Mouse (Mus musculus) spleen, adult 2 months (tissue): ENCODE results near the gene Smad9. TPM values are rescaled to one million over a fixed set of nuclear protein-coding genes. Genes with fewer than 3 reads are reported as not detected.

ENCODE experiments used
- DNase-seq, 2 experiments: peaks; one replicate each; pipeline versions ENCODE4 v3.0.0 to v3.0.0-alpha.2; 2012 to 2021; ENCODE audit warnings: low spot score in 2 of 2, low read depth in 1 of 2
- H3K27ac ChIP-seq: fragments of 200-500 bp; 2 replicates; pipeline ENCODE4 v1.5.1; 2012; ENCODE audit warnings: low read length, inconsistent platforms; ENCODE audit not compliant: insufficient read depth
- H3K27me3 ChIP-seq: fragments of 200-500 bp; 2 replicates; pipeline ENCODE4 v1.6.1; 2012; ENCODE audit warnings: mild to moderate bottlenecking, moderate library complexity, low read length, inconsistent platforms; ENCODE audit not compliant: control insufficient read depth, insufficient read depth
- H3K36me3 ChIP-seq: fragments of 200-500 bp; 2 replicates; pipeline ENCODE4 v1.6.1; 2012; ENCODE audit warnings: mild to moderate bottlenecking, low read length, inconsistent platforms; ENCODE audit not compliant: control insufficient read depth, insufficient read depth
- H3K4me1 ChIP-seq: fragments of 200-500 bp; 2 replicates; pipeline ENCODE4 v1.6.1; 2011; ENCODE audit warnings: inconsistent platforms; ENCODE audit not compliant: control insufficient read depth, insufficient read depth, insufficient read length
- H3K4me3 ChIP-seq: fragments of 200-500 bp; 2 replicates; pipeline ENCODE4 v1.5.1; 2011; ENCODE audit warnings: mild to moderate bottlenecking, inconsistent platforms; ENCODE audit not compliant: insufficient read depth, insufficient read length; ENCODE audit errors: extremely low read depth
- CTCF ChIP-seq: fragments of 200-500 bp; IDR thresholded peaks from 2 replicates; pipeline ENCODE4 v1.5.1; 2011; ENCODE audit warnings: mild to moderate bottlenecking, inconsistent platforms; ENCODE audit not compliant: insufficient read depth, insufficient read length, insufficient replicate concordance; ENCODE audit errors: extremely low read depth
- POLR2A ChIP-seq: fragments of 200-500 bp; IDR thresholded peaks from 2 replicates; pipeline ENCODE4 v1.6.1; 2011; ENCODE audit warnings: low read depth, low read length, inconsistent platforms
- WGBS: fragments of 180-500 bp; shearing (Covaris S2); methylation state at CpG from one replicate; pipeline ENCODE4 v1.1.7; 2018; 5-methylcytosine and 5-hydroxymethylcytosine counted together
- polyA plus RNA-seq: library from polyadenylated mRNA; depleted of rRNA; stranded (reverse); fragments of >200 nt; gene quantifications from 2 replicates; pipeline ENCODE4 v1.2.3, GENCODE M21; 2012; rRNA removed

Gene Smad9
- polyA plus RNA-seq: 0.23 and 0.28 TPM in 2 replicates

GRCm38 (mm10) chr3:54755145-54756041 lies at the start of gene Smad9:
Gene Smad9, plus strand, starts transcription at chr3:54755582.
- TF ChIP-seq CTCF (no peak), POLR2A (no peak)
- H3K27ac ChIP-seq: no peak within 1 kb of the TSS

GRCm38 (mm10) chr3:54708972-54709371 lies 46.4 kb upstream of the Smad9 start:
- peak; percentile 40 to 71 for DNase-seq
- peak overlapping the region; percentile 72 for H3K27ac ChIP-seq

More at GRCm38 (mm10) chr3:54755145-54756041, at the start of gene Smad9:
- H3K27me3 ChIP-seq: peaks cover 10% of the 10 kb centered on the region
- 2% methylated on average over 66 of the region's 66 CpGs for WGBS
- H3K4me1 ChIP-seq: no peaks in the 10 kb centered on the region; the same call in 1 of the 2 replicates
- no peak for DNase-seq
- peak within 1 kb of the TSS; percentile 28; the same call in 1 of the 2 replicates for H3K4me3 ChIP-seq
- H3K36me3 ChIP-seq: no peaks in the 10 kb centered on the region

GRCm38 (mm10) chr3:54714253-54714652 lies 41.1 kb upstream of the Smad9 start, which contains the start of gene Gm21958:
Gene Gm21958, minus strand, starts transcription at chr3:54714353.
- DNase-seq: no peak
- TF ChIP-seq CTCF (no peak), POLR2A (no peak)
- WGBS: 94% methylated on average over 6 of the region's 6 CpGs
- Histone ChIP-seq H3K36me3 (peaks cover 53% of the 10 kb centered on the region), H3K4me3 (no peak within 1 kb of the TSS), H3K27me3 (no peaks in the 10 kb centered on the region), H3K4me1 (no peaks in the 10 kb centered on the region), H3K27ac (no peak within 1 kb of the TSS)

More at GRCm38 (mm10) chr3:54708972-54709371, 46.4 kb upstream of the Smad9 start:
- Histone ChIP-seq H3K36me3 (peaks cover 39% of the 10 kb centered on the region), H3K27me3 (no peaks in the 10 kb centered on the region), H3K4me3 (no peak overlapping the region), H3K4me1 (no peaks in the 10 kb centered on the region)
- TF ChIP-seq POLR2A (no peak), CTCF (no peak)
- 30% methylated on average over 9 of the region's 9 CpGs for WGBS

- peaks cover 47% of the 10 kb centered on the region for H3K36me3 ChIP-seq
- no peaks in the 10 kb centered on the region for H3K4me1 ChIP-seq
- H3K27ac ChIP-seq: no peak overlapping the region
- no peak overlapping the region for H3K4me3 ChIP-seq
- TF ChIP-seq CTCF (no peak), POLR2A (no peak)
- H3K27me3 ChIP-seq: no peaks in the 10 kb centered on the region
- 89% methylated on average over 6 of the region's 6 CpGs for WGBS
- DNase-seq: no peak
Measured at GRCm38 (mm10) chr3:54715461-54715860, 39.9 kb upstream of the Smad9 start.

- DNase-seq: no peak
- no peak for TF ChIP-seq CTCF
- TF ChIP-seq POLR2A: no peak
- no peak overlapping the region for H3K4me3 ChIP-seq
- H3K36me3 ChIP-seq: peaks cover 43% of the 10 kb centered on the region
- H3K27me3 ChIP-seq: no peaks in the 10 kb centered on the region
- no peaks in the 10 kb centered on the region for H3K4me1 ChIP-seq
- H3K27ac ChIP-seq: no peak overlapping the region
- WGBS: 89% methylated on average over 6 of the region's 6 CpGs
Measured at GRCm38 (mm10) chr3:54717348-54717747, 38.0 kb upstream of the Smad9 start.

GRCm38 (mm10) chr3:54718947-54719346 lies 36.4 kb upstream of the Smad9 start:
- TF ChIP-seq CTCF: no peak
- no peak for TF ChIP-seq POLR2A
- WGBS: 56% methylated on average over 3 of the region's 3 CpGs
- H3K36me3 ChIP-seq: peaks cover 39% of the 10 kb centered on the region
- no peak overlapping the region for H3K4me3 ChIP-seq
- no peak for DNase-seq
- no peaks in the 10 kb centered on the region for H3K27me3 ChIP-seq
- no peak overlapping the region for H3K27ac ChIP-seq
- H3K4me1 ChIP-seq: peaks cover 2% of the 10 kb centered on the region; the same call in 1 of the 2 replicates
